Mouse (Mus musculus): Measurements from ENCODE around the gene Rnf187.
A peak's percentile ranks its signal among the peaks of the same experiment; 100 is the strongest.

Gene Rnf187

DNA sequence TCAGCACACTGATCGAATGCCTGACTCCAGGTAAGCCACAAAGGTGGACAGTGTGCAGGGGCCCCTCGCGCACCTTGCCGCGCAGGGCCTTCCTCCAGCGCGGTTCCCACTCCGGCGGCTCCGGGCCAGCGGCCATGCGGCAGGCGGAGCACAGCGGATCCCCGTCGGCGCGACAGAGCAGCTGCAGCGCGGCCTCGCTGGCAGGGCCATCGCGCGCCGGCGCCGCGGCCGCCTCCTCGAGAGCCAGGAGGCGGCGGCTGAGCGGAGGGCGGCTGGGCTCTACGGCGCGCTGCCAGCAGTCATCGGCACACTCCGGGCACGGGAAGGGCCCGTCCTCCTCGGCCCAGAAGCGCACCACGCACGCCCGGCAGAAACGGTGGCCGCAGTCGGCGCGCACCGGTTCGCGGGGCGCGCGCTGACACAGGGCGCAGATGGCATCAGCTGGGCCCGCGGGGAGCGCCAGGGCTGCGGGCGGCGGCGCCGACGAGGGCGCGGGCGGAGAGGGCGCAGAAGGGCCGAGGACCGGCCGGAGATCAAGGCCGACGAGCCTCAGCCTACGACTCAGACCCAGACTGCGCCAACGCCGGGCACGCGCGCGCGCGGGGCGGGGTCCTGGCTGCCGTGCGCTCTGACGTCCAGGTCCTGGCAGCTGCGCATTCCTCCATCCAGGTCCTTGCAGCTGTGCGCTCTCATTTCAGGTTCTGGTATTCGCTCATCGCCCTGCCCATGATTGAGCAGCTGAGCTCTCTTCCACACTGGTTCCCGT is at the start of gene Rnf187:
Gene Rnf187, minus strand, starts transcription at position 595 of the 766 bp plus-strand sequence.
- DNase-seq = peak; percentile 95

DNA sequence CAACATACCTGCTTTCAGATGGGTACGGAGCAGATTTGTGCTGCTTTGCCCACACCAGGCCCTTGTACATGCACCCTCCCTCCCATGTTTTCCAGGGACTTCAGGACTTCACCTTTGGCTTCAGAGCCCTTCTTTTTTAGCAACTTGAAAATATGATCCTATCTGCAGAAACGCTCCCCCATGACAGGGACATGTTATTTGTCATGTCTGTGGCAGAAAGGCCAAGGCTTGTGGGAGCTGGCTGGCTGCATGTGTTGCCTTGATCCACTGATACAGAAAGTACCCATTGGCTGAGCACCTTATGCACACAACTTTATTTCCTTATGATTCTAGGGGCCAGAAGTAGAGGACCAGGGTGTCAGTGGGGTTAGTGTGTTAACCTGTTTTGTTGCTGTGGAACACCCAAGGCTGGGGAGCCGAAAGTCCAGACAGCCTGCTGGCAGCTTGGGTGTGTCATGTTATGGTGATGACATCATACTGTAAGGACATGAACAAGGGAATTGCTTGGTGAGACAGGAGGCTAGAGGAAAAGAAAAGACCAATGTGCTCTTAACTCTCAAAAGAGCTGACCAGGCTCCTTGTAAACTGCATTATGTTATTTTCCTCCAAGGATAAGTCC is 46.7 kb upstream of the Rnf187 start:
- no peak for DNase-seq

- no peak for DNase-seq
Observed at GRCm38 (mm10) chr11:58984657-58985056, 45.9 kb upstream of the Rnf187 start.

GRCm38 (mm10) chr11:58983691-58984341 is 45.1 kb upstream of the Rnf187 start:
- no peak for DNase-seq

- DNase-seq = no peak
Observed at GRCm38 (mm10) chr11:58982471-58983097, 43.9 kb upstream of the Rnf187 start.

GRCm38 (mm10) chr11:58981541-58982447 is 43.1 kb upstream of the Rnf187 start:
- DNase-seq = peak; percentile 85

GRCm38 (mm10) chr11:58980381-58980990 is 41.8 kb upstream of the Rnf187 start:
- no peak for DNase-seq

DNA sequence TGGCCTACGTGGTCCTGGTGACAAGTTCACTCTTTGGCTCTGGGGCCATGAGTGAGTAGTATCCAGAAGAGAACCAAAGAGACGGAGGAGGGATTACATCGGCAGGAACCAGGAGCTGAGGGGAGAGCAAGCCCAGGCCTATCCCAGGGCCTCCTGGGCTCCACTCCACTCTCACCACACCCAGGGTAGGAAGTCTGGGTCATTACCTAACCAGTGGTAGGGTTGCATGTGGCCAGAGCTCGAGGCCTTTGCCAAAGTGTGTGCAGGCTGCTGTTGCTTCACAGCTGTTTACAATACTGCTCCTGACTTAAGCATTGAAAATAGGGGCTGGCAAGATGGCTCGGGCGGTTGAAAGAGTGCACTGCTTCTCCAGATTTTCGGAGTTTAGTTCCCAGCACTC is 40.9 kb upstream of the Rnf187 start:
- DNase-seq = no peak

- no peak for DNase-seq
Observed at GRCm38 (mm10) chr11:58979183-58979582, 40.5 kb upstream of the Rnf187 start.

DNA sequence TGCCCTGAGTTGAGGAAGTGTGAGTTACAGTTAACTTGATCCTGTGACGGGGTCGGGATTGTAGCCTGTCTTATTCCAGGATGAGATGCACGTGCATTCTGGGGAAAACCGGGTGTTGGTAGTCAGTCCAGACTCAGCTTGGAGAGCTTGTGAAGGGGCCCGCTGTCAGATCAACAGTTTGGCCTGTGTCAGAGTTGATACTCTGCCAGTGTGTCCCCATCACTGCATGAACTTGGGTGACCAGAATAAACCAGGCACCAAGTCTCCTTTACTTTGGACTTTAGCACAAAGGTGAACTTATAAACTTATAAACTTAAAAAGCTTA is 40.0 kb upstream of the Rnf187 start:
- DNase-seq = no peak

DNA sequence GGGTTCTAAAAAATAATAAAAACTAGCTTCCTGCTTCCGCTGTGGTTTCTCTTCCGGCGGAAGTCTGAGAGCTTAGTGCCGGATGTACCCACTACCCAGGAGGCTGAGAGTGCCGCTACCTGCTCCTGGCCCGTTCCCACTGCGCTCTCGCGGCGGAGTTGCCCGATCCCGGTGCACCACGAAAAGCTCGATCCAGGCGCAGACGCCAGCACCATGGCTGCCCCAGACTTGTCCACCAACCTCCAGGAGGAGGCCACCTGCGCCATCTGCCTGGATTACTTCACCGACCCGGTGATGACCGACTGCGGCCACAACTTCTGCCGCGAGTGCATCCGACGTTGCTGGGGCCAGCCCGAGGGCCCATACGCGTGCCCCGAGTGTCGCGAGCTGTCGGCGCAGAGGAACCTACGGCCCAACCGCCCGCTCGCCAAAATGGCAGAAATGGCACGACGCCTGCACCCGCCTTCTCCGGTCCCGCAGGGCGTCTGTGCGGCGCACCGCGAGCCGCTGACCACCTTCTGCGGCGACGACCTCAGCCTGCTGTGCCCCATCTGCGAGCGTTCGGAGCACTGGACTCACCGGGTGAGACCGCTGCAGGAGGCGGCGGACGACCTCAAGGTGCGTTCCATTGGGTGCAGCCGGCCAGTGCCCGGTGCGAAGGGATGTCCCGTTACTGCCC is 39.5 kb upstream of the Rnf187 start, which contains the start of gene Trim11:
Gene Trim11, plus strand, starts transcription at position 67 of the 679 bp plus-strand sequence.
- peak; percentile 78 for DNase-seq

GRCm38 (mm10) chr11:58977607-58978026 is 38.9 kb upstream of the Rnf187 start:
- no peak for DNase-seq

DNA sequence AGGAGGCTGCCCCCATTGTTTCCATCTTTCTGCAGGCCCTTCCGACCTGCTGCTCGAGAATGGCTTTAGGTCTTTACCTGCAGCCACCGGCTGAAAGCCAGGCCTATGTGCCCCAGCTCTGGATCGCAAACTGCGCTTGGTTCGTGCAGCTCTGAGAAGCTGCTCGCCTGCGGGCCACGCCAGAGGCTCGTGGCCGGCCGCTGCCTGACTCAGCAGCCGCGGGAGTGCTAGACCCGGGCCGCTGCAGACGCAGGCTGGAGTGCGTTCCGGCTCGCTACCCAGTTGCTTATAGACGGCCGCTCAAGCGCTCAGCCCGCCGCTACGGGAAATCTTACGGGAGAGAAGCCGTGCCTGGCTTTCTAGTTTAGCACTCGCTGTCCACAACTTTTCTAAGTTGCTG is 38.4 kb upstream of the Rnf187 start:
- no peak for DNase-seq

DNA sequence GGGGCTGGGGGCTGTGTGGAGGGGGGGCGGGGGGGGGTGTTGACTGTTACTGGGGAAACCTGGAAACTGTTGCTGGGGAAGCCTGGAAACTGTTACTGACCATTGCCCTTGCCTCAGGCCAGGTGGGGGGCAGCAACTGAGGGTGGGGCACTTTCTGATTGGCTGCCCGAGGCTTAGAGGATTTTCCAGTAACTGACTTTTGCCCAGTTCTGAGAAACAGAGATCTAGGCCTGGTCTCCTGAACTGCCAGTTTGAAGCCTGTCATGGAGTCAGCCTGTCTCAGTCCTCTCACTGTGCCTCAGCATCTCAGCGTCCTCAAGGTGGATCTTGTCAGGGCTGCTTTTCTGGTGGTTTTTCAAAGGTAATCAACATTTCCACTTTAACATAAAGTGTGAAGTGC is 35.7 kb upstream of the Rnf187 start:
- DNase-seq = no peak

DNA sequence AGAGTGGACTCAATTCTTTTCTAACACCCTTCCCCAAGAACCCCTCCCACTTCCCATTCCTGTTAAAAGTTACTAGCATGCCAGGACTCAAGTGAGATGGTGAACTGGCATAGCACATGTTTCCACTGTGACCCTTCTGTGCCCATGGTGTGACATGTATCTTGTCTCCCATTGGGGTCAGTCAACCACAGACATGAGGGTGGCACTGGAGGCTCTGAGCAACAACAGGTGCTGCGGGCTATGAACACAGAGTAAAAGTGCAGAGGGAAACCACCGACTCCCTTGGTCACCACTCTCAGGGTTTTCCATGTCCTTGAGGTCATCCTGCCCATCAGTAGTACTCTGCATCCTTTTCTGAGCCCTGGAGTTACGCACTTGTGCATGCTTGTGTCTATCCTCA is 33.1 kb upstream of the Rnf187 start:
- DNase-seq = no peak

- no peak for DNase-seq
Observed at GRCm38 (mm10) chr11:58970831-58971530, 32.3 kb upstream of the Rnf187 start.

GRCm38 (mm10) chr11:58969659-58970058 is 30.9 kb upstream of the Rnf187 start:
- DNase-seq = no peak

DNA sequence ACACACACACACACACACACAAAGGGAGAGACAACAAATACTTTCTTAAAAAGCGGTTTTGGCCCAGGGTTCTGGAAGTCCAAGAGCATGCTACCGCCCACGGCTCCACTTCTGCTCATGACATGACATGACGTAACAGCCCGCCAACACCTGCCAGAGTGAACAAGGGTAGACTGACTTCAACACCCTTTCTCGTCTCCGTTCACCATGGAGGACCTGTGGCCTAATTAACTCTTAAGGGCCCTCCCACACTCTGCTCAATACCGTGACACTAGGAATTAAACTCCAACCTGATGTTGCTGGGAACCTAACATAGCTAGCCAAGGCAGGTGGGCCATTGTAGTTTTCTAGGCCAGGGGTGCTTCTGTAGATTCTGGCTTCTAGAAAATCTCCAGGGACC is 30.3 kb upstream of the Rnf187 start:
- DNase-seq = no peak

DNA sequence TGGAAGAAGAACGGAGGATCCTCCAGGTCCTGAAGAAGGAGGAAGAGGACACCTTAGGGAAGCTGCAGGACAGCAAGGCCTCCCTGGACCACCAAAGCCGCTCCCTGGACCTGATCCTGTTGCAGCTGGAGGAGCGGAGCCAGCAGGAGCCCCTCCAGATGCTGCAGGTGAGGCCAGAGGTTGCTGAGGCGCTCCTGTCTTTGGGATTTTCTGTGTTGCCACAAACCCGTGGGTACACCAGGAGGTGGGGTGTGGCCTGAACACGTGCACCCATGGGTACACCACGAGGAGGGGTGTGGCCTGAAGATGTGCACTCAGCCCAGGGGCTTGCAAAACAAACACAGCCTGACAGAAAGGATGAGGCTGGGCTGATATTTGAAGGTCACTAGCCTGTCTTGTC is 29.8 kb upstream of the Rnf187 start:
- DNase-seq = no peak

GRCm38 (mm10) chr11:58967346-58967745 is 28.6 kb upstream of the Rnf187 start:
- DNase-seq = no peak

Measured in right cerebral cortex, adult 18-20 months (tissue).